Mouse (Mus musculus): ENCODE measurements at regions not wholly inside any gene's neighbourhood (a gene's known extent, or its start where the extent isn't known, plus 50 kb on each side); places are given as distances from the start of the nearest gene placed in this dataset.
A peak's percentile ranks its signal among the peaks of the same experiment; 100 is the strongest.

- DNase-seq = no peak
Measured at GRCm38 (mm10) chr2:169233151-169234123, 278.1 kb upstream of the Zfp64 start.

GRCm38 (mm10) chr2:169222264-169222663 is 266.9 kb upstream of the Zfp64 start:
- DNase-seq = no peak

GRCm38 (mm10) chr2:169221141-169221540 is 265.8 kb upstream of the Zfp64 start:
- DNase-seq = no peak

GRCm38 (mm10) chr2:169215546-169216043 is 260.2 kb upstream of the Zfp64 start:
- no peak for DNase-seq

GRCm38 (mm10) chr2:169214396-169214795 is 259.0 kb upstream of the Zfp64 start:
- DNase-seq = no peak

- peak; percentile 1 for DNase-seq
Measured at GRCm38 (mm10) chr2:169213314-169213713, 257.9 kb upstream of the Zfp64 start.

GRCm38 (mm10) chr2:169212676-169213257 is 257.4 kb upstream of the Zfp64 start:
- no peak for DNase-seq

- peak; percentile 21 for DNase-seq
Measured at GRCm38 (mm10) chr2:169204254-169204752, 248.9 kb upstream of the Zfp64 start.

GRCm38 (mm10) chr2:169191974-169192373 is 236.6 kb upstream of the Zfp64 start:
- no peak for DNase-seq

GRCm38 (mm10) chr2:169191465-169191864 is 236.1 kb upstream of the Zfp64 start:
- DNase-seq = no peak

GRCm38 (mm10) chr2:169177565-169177964 is 222.2 kb upstream of the Zfp64 start:
- DNase-seq = no peak

GRCm38 (mm10) chr2:169168795-169169194 is 213.4 kb upstream of the Zfp64 start:
- no peak for DNase-seq

GRCm38 (mm10) chr2:169168376-169168775 is 213.0 kb upstream of the Zfp64 start:
- DNase-seq = no peak

GRCm38 (mm10) chr2:169161651-169162050 is 206.3 kb upstream of the Zfp64 start:
- DNase-seq = no peak

- DNase-seq = no peak
Measured at GRCm38 (mm10) chr2:169158760-169159159, 203.4 kb upstream of the Zfp64 start.

GRCm38 (mm10) chr2:169158005-169158673 is 202.8 kb upstream of the Zfp64 start:
- DNase-seq = no peak

- peak; percentile 9 for DNase-seq
Measured at GRCm38 (mm10) chr2:169156908-169157307, 201.5 kb upstream of the Zfp64 start.

- no peak for DNase-seq
Measured at GRCm38 (mm10) chr2:169154881-169155280, 199.5 kb upstream of the Zfp64 start.

- DNase-seq = no peak
Measured at GRCm38 (mm10) chr2:169147655-169148054, 192.3 kb upstream of the Zfp64 start.

- peak; percentile 51 for DNase-seq
Measured at GRCm38 (mm10) chr2:169142224-169142623, 186.8 kb upstream of the Zfp64 start.

GRCm38 (mm10) chr2:169133855-169134254 is 178.5 kb upstream of the Zfp64 start:
- DNase-seq = peak; percentile 24

- no peak for DNase-seq
Measured at GRCm38 (mm10) chr2:169125476-169125875, 170.1 kb upstream of the Zfp64 start.

GRCm38 (mm10) chr2:169122887-169123286 is 167.5 kb upstream of the Zfp64 start:
- no peak for DNase-seq

Measured in lung, postnatal 36 days (tissue).